Mouse (Mus musculus) B cell, adult 62 days (primary cell): ENCODE measurements around the gene Speer4e. TPM values are rescaled to one million over a fixed set of nuclear protein-coding genes. Genes with fewer than 3 reads are reported as not detected.

Experiments
- total RNA-seq: library from RNA; stranded (reverse); gene quantifications from 4 replicates; pipeline ENCODE4 v1.2.4, GENCODE M21; 2023

The Speer4e gene
- total RNA-seq: not detected in 4 replicates

GRCm38 (mm10) chr5:14938329-14938728, at the start of gene Speer4e:
Gene Speer4e (minus strand): TSS chr5:14938429.

GRCm38 (mm10) chr5:14978835-14979234, 40.6 kb upstream of the Speer4e start, which contains the start of gene Gm10354:
Gene Gm10354 (minus strand): TSS chr5:14978935.

GRCm38 (mm10) chr5:14914799-14915198, 23.4 kb downstream of the Speer4e start, which contains the start of gene Gm9758:
Gene Gm9758 (minus strand): TSS chr5:14914899.

Other genes with a start within 250 kb of the Speer4e start
- not detected in 4 replicates for gene Gm9758, start 23.5 kb downstream of the Speer4e start, total RNA-seq
- not detected in 4 replicates for gene Gm10354, start 40.5 kb upstream of the Speer4e start, total RNA-seq
- not detected in 4 replicates for gene Gm17019, start 94.6 kb upstream of the Speer4e start, total RNA-seq